Mouse (Mus musculus) cortical plate, adult 2 months (tissue): ENCODE results near the gene Tmem251.

Experiments
- CTCF ChIP-seq: fragments of 200-500 bp; IDR thresholded peaks from 2 replicates; pipeline ENCODE4 v1.5.1; 2011; ENCODE audit warnings: mild to moderate bottlenecking, control low read depth, low read length; ENCODE audit not compliant: insufficient read depth; ENCODE audit errors: extremely low read depth
- POLR2A ChIP-seq: fragments of 200-500 bp; IDR thresholded peaks from 2 replicates; pipeline ENCODE4 v1.6.1; 2011; ENCODE audit warnings: mild to moderate bottlenecking, low read length, control low read depth; ENCODE audit not compliant: insufficient read depth; ENCODE audit errors: extremely low read depth

DNA sequence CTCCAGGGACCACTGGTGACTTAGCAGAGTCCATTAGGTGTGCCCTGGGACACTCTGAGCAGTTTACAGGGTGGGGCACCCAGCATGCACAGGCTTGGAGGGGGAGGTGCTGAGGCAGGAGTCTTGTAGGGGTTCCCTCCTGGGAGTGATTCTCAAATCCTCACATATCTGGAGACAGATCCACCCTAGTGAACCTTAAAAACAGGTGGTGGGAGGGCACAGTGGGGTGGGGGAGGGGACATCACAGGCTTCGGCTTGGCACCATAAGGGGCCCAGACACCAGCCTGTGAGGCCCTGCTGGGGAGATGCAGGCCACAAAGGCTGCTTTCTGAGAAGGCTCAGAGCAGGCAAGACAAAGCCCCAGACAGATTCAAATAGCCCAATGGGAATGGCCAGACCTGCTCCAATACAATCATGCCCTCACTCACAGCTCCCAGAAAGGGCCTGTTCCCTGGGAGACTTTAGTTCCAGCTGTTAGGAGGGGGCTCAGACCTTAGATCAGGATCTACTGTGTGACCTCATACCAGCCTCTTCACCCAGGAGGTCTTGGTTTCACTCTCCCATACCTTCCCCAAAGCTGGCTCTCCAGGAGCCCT is 45.4 kb upstream of the Tmem251 start:
- TF ChIP-seq CTCF, result no peak
- TF ChIP-seq POLR2A, result no peak
